Mouse (Mus musculus): Measurements from ENCODE around the gene Yipf6.

The Yipf6 gene

DNA sequence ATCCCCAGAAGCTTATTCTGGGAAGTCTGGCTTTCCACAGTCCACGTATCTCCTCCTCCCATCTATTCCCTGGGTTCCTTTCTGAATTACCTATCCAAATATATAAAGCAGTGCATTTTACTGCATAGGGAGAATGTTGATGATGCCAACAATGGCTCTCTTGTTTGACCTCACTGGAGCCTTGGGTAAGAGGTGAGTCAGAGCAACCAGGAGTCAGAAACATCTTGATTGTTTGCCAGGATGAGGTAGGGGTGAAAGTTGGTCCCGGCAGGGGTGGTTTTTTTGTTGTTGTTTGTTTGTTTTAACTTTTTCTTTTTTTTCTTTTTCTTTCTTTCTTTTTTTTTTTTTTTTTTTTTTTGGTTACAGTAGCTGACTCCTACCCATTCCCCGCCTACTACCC, at the start of gene Yipf6:
Gene Yipf6, plus strand, starts transcription at position 216 of the 400 bp plus-strand sequence.
- WGBS, result 84% methylated on average over 3 of the region's 3 CpGs

- WGBS, result 4% methylated on average over 14 of the region's 14 CpGs
These were observed 46.1 kb upstream of the Yipf6 start for GRCm38 (mm10) chrX:98890072-98890405.

GRCm38 (mm10) chrX:98890406-98891116, 45.6 kb upstream of the Yipf6 start, which contains the start of gene Ophn1:
Gene Ophn1 (minus strand): TSS chrX:98891025.
- WGBS, result 3% methylated on average over 48 of the region's 48 CpGs

- WGBS, result 59% methylated on average over 3 of the region's 3 CpGs
These were observed 37.8 kb upstream of the Yipf6 start for GRCm38 (mm10) chrX:98898307-98898706.

- 68% methylated on average over 6 of the region's 6 CpGs for whole genome bisulfite sequencing
These were observed 31.9 kb upstream of the Yipf6 start for GRCm38 (mm10) chrX:98904226-98904625.

- 85% methylated on average over 1 of the region's 1 CpGs for WGBS
These were observed 27.2 kb upstream of the Yipf6 start for GRCm38 (mm10) chrX:98908910-98909309.

DNA sequence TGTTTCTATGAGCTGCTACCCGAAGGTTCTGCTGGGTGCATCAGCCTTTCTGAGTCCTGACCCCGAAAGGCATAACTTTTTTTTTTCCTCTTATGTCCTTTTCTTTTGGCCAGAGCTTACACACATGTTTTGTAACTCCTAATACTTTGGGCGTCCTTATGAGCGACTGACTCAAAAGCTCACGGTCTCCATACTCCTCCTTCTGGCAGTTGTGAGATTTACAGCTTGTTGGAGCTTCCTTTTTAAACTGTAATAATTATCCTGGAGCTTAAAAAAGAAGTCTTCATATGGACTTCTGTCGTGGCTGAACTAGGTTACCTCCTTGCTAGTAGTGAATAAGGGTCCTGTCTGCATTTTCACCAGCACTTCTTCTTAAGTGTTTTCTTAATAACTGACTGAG, 16.7 kb upstream of the Yipf6 start:
- 3% methylated on average over 6 of the region's 6 CpGs for WGBS

GRCm38 (mm10) chrX:98936707-98937554, 815 bp downstream of the Yipf6 start:
- WGBS, result 5% methylated on average over 66 of the region's 66 CpGs

- 4% methylated on average over 53 of the region's 57 CpGs for WGBS
These were observed 1.6 kb downstream of the Yipf6 start for GRCm38 (mm10) chrX:98937555-98938294.

DNA sequence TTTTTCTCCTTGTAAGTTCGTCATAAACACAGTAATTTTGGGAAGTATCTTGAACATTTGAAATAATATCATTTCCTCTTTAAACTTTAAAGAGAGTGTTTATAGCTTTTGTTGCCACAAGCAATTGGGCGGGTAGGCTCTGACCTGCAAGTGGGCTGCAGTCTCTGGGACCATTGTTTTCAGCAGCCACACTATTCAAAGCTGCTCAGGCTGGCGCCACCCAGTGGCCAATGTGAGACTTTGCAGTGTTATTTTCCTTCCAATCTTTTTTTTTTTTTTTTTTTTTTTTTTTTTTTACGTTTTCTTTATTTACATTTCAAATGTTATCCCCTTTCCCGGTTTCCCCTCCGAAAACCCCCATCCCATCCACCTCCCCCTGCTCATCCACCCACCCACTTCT, 17.8 kb downstream of the Yipf6 start:
- 13% methylated on average over 5 of the region's 6 CpGs for WGBS

- 98% methylated on average over 9 of the region's 9 CpGs for WGBS
These were observed 22.2 kb downstream of the Yipf6 start for GRCm38 (mm10) chrX:98958287-98958686.

GRCm38 (mm10) chrX:98959050-98959449, 22.9 kb downstream of the Yipf6 start:
- WGBS, result 89% methylated on average over 4 of the region's 4 CpGs

DNA sequence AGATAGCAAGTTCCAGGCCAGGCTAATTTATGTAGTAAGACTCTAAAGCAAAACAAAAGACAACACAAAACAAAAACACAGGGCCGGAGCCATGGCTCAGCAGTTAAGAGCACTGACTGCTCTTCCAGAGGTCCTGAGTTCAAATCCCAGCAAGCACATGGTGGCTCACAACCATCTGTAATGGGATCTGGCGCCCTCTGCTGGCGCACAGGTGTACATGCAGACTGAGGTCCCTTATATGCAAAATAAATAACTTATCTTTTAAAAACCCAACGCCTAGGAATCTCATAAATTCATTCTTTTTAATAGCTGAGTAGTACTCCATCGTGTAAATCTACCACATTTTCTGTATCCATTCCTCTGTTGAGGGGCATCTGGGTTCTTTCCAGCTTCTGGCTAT, 50.5 kb downstream of the Yipf6 start:
- 55% methylated on average over 5 of the region's 5 CpGs for WGBS

- 22% methylated on average over 6 of the region's 6 CpGs for WGBS
These were observed 53.5 kb downstream of the Yipf6 start for GRCm38 (mm10) chrX:98989574-98989973.
